Mouse (Mus musculus): Measurements from ENCODE around the gene Atp5b. TPM values are rescaled to one million over a fixed set of nuclear protein-coding genes. Genes with fewer than 3 reads are reported as not detected.
"Not testable (repeated sequence)": the region's sequence is repeated elsewhere in the genome, so short reads cannot be mapped to it uniquely, and the experiment has no call there.

The Atp5b gene
- polyA plus RNA-seq, 1 experiment from 2014 or later, result 2,052 TPM

DNA sequence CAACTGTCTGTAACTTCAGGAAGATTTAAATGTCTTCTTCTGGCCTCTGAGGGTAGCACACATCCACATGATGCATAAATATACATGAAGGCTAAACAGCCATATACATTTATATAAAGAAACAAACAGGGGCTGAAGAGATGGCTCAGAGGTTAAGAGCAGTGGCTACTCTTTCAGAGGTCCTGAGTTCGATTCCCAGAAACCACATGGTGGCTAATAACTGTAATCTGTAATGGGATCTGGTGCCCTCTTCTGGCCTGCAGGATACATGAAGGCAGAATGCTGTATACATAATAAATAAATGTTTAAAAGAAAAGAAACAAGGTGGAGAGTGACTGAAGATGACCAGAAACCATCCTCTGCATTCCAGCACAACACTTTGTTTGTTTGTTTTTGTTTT lies 2.6 kb upstream of the Atp5b start:
- Histone ChIP-seq H3K4me3 (ENCODE audit: low read depth, low read length) (no peak overlapping the region), H3K27ac (ENCODE audit: low read length) (no peak overlapping the region), H3K4me1 (ENCODE audit: control insufficient read depth, insufficient read depth, low read length) (peaks cover 7% of the 10 kb centered on the region; the same call in 1 of the 2 replicates), H3K9me3 (ENCODE audit: control insufficient read depth, low read depth, low read length) (no peaks in the 10 kb centered on the region), H3K27me3 (ENCODE audit: control insufficient read depth, insufficient read depth, low read length) (no peaks in the 10 kb centered on the region), H3K36me3 (ENCODE audit: control insufficient read depth, insufficient read depth, low read length) (peaks cover 21% of the 10 kb centered on the region), H3K4me2 (replicated peaks; ENCODE audit: low read depth, low read length) (no peak overlapping the region), H3K9ac (replicated peaks; ENCODE audit: low read depth, low read length) (no peak overlapping the region)
- ATAC-seq (ENCODE audit: insufficient number of reproducible peaks, insufficient read depth, low FRiP score, low read depth), result no peak
- WGBS, result 88% methylated on average over 1 of the region's 1 CpGs

GRCm38 (mm10) chr10:128081807-128082476 lies 1.1 kb upstream of the Atp5b start:
- Histone ChIP-seq H3K9me3 (ENCODE audit: control insufficient read depth, low read depth, low read length) (no peaks in the 10 kb centered on the region), H3K9ac (replicated peaks; ENCODE audit: low read depth, low read length) (peak overlapping the region; percentile 34; the same call in 1 of the 2 replicates), H3K4me3 (ENCODE audit: low read depth, low read length) (peak overlapping the region; percentile 82), H3K36me3 (ENCODE audit: control insufficient read depth, insufficient read depth, low read length) (peaks cover 33% of the 10 kb centered on the region), H3K4me2 (replicated peaks; ENCODE audit: low read depth, low read length) (peak overlapping the region; percentile 56), H3K27ac (ENCODE audit: low read length) (no peak overlapping the region), H3K27me3 (ENCODE audit: control insufficient read depth, insufficient read depth, low read length) (no peaks in the 10 kb centered on the region), H3K4me1 (ENCODE audit: control insufficient read depth, insufficient read depth, low read length) (peaks cover 7% of the 10 kb centered on the region; the same call in 1 of the 2 replicates)
- no peak for ATAC-seq (ENCODE audit: insufficient number of reproducible peaks, insufficient read depth, low FRiP score, low read depth)
- 52% methylated on average over 6 of the region's 6 CpGs for WGBS

- no peaks in the 10 kb centered on the region for H3K9me3 ChIP-seq (ENCODE audit: control insufficient read depth, low read depth, low read length)
- peak overlapping the region; percentile 56 for H3K4me2 ChIP-seq (replicated peaks; ENCODE audit: low read depth, low read length)
- 13% methylated on average over 9 of the region's 9 CpGs for WGBS
- H3K36me3 ChIP-seq (ENCODE audit: control insufficient read depth, insufficient read depth, low read length), result peaks cover 32% of the 10 kb centered on the region
- H3K27me3 ChIP-seq (ENCODE audit: control insufficient read depth, insufficient read depth, low read length), result no peaks in the 10 kb centered on the region
- peak overlapping the region; percentile 82 for H3K4me3 ChIP-seq (ENCODE audit: low read depth, low read length)
- peak overlapping the region; percentile 34 for H3K9ac ChIP-seq (replicated peaks; ENCODE audit: low read depth, low read length)
- peaks cover 7% of the 10 kb centered on the region; the same call in 1 of the 2 replicates for H3K4me1 ChIP-seq (ENCODE audit: control insufficient read depth, insufficient read depth, low read length)
- peak overlapping the region; percentile 21; the same call in 1 of the 2 replicates for H3K27ac ChIP-seq (ENCODE audit: low read length)
- ATAC-seq (ENCODE audit: insufficient number of reproducible peaks, insufficient read depth, low FRiP score, low read depth), result no peak
These were observed 630 bp upstream of the Atp5b start for GRCm38 (mm10) chr10:128082477-128082808.

- Histone ChIP-seq H3K4me1 (ENCODE audit: control insufficient read depth, insufficient read depth, low read length) (peaks cover 7% of the 10 kb centered on the region; the same call in 1 of the 2 replicates), H3K9ac (replicated peaks; ENCODE audit: low read depth, low read length) (peak overlapping the region; percentile 59), H3K27me3 (ENCODE audit: control insufficient read depth, insufficient read depth, low read length) (no peaks in the 10 kb centered on the region), H3K36me3 (ENCODE audit: control insufficient read depth, insufficient read depth, low read length) (peaks cover 44% of the 10 kb centered on the region), H3K9me3 (ENCODE audit: control insufficient read depth, low read depth, low read length) (no peaks in the 10 kb centered on the region), H3K4me2 (replicated peaks; ENCODE audit: low read depth, low read length) (peak overlapping the region; percentile 66), H3K27ac (ENCODE audit: low read length) (peak overlapping the region; percentile 34), H3K4me3 (ENCODE audit: low read depth, low read length) (peak overlapping the region; percentile 82)
- no peak for ATAC-seq (ENCODE audit: insufficient number of reproducible peaks, insufficient read depth, low FRiP score, low read depth)
- under 1% methylated on average over 22 of the region's 22 CpGs for WGBS
These were observed 615 bp downstream of the Atp5b start for GRCm38 (mm10) chr10:128083688-128084087.

GRCm38 (mm10) chr10:128084160-128084559 lies 1.1 kb downstream of the Atp5b start:
- peak overlapping the region; percentile 66 for H3K4me2 ChIP-seq (replicated peaks; ENCODE audit: low read depth, low read length)
- no peak overlapping the region for H3K27ac ChIP-seq (ENCODE audit: low read length)
- peaks cover 7% of the 10 kb centered on the region; the same call in 1 of the 2 replicates for H3K4me1 ChIP-seq (ENCODE audit: control insufficient read depth, insufficient read depth, low read length)
- H3K9ac ChIP-seq (replicated peaks; ENCODE audit: low read depth, low read length), result peak overlapping the region; percentile 59
- peaks cover 48% of the 10 kb centered on the region for H3K36me3 ChIP-seq (ENCODE audit: control insufficient read depth, insufficient read depth, low read length)
- no peak for ATAC-seq (ENCODE audit: insufficient number of reproducible peaks, insufficient read depth, low FRiP score, low read depth)
- no peaks in the 10 kb centered on the region for H3K9me3 ChIP-seq (ENCODE audit: control insufficient read depth, low read depth, low read length)
- H3K27me3 ChIP-seq (ENCODE audit: control insufficient read depth, insufficient read depth, low read length), result no peaks in the 10 kb centered on the region
- 2% methylated on average over 3 of the region's 3 CpGs for WGBS
- H3K4me3 ChIP-seq (ENCODE audit: low read depth, low read length), result peak overlapping the region; percentile 82

GRCm38 (mm10) chr10:128086391-128086790 lies 3.3 kb downstream of the Atp5b start:
- Histone ChIP-seq H3K27me3 (ENCODE audit: control insufficient read depth, insufficient read depth, low read length) (no peaks in the 10 kb centered on the region), H3K9ac (replicated peaks; ENCODE audit: low read depth, low read length) (no peak overlapping the region), H3K9me3 (ENCODE audit: control insufficient read depth, low read depth, low read length) (no peaks in the 10 kb centered on the region), H3K27ac (ENCODE audit: low read length) (no peak overlapping the region), H3K4me1 (ENCODE audit: control insufficient read depth, insufficient read depth, low read length) (peaks cover 8% of the 10 kb centered on the region), H3K4me3 (ENCODE audit: low read depth, low read length) (no peak overlapping the region), H3K36me3 (ENCODE audit: control insufficient read depth, insufficient read depth, low read length) (peaks cover 60% of the 10 kb centered on the region), H3K4me2 (replicated peaks; ENCODE audit: low read depth, low read length) (no peak overlapping the region)
- 77% methylated on average over 6 of the region's 6 CpGs for WGBS
- ATAC-seq (ENCODE audit: insufficient number of reproducible peaks, insufficient read depth, low FRiP score, low read depth), result no peak

- not testable (repeated sequence) for H3K9ac ChIP-seq (replicated peaks; ENCODE audit: low read depth, low read length); ATAC-seq (ENCODE audit: insufficient number of reproducible peaks, insufficient read depth, low FRiP score, low read depth); H3K4me3 ChIP-seq (ENCODE audit: low read depth, low read length); H3K9me3 ChIP-seq (ENCODE audit: control insufficient read depth, low read depth, low read length); H3K4me2 ChIP-seq (replicated peaks; ENCODE audit: low read depth, low read length); H3K27me3 ChIP-seq (ENCODE audit: control insufficient read depth, insufficient read depth, low read length); H3K27ac ChIP-seq (ENCODE audit: low read length)
- peaks cover 60% of the 10 kb centered on the region for H3K36me3 ChIP-seq (ENCODE audit: control insufficient read depth, insufficient read depth, low read length)
- peaks cover 15% of the 10 kb centered on the region for H3K4me1 ChIP-seq (ENCODE audit: control insufficient read depth, insufficient read depth, low read length)
- WGBS, result 73% methylated on average over 2 of the region's 2 CpGs
These were observed 4.1 kb downstream of the Atp5b start for GRCm38 (mm10) chr10:128087216-128087615.

GRCm38 (mm10) chr10:128088181-128088580 lies 5.1 kb downstream of the Atp5b start:
- H3K9me3 ChIP-seq (ENCODE audit: control insufficient read depth, low read depth, low read length), result no peaks in the 10 kb centered on the region
- 92% methylated on average over 5 of the region's 5 CpGs for WGBS
- H3K4me3 ChIP-seq (ENCODE audit: low read depth, low read length), result no peak overlapping the region
- H3K36me3 ChIP-seq (ENCODE audit: control insufficient read depth, insufficient read depth, low read length), result peaks cover 60% of the 10 kb centered on the region
- no peak overlapping the region for H3K27ac ChIP-seq (ENCODE audit: low read length)
- no peaks in the 10 kb centered on the region for H3K27me3 ChIP-seq (ENCODE audit: control insufficient read depth, insufficient read depth, low read length)
- no peak for ATAC-seq (ENCODE audit: insufficient number of reproducible peaks, insufficient read depth, low FRiP score, low read depth)
- no peak overlapping the region for H3K4me2 ChIP-seq (replicated peaks; ENCODE audit: low read depth, low read length)
- no peak overlapping the region for H3K9ac ChIP-seq (replicated peaks; ENCODE audit: low read depth, low read length)
- H3K4me1 ChIP-seq (ENCODE audit: control insufficient read depth, insufficient read depth, low read length), result peaks cover 15% of the 10 kb centered on the region

- H3K4me1 ChIP-seq (ENCODE audit: control insufficient read depth, insufficient read depth, low read length), result peaks cover 24% of the 10 kb centered on the region
- no peak for ATAC-seq (ENCODE audit: insufficient number of reproducible peaks, insufficient read depth, low FRiP score, low read depth)
- H3K4me2 ChIP-seq (replicated peaks; ENCODE audit: low read depth, low read length), result no peak overlapping the region
- peaks cover 54% of the 10 kb centered on the region for H3K36me3 ChIP-seq (ENCODE audit: control insufficient read depth, insufficient read depth, low read length)
- WGBS, result 71% methylated on average over 5 of the region's 5 CpGs
- no peaks in the 10 kb centered on the region for H3K27me3 ChIP-seq (ENCODE audit: control insufficient read depth, insufficient read depth, low read length)
- H3K4me3 ChIP-seq (ENCODE audit: low read depth, low read length), result no peak overlapping the region
- no peaks in the 10 kb centered on the region for H3K9me3 ChIP-seq (ENCODE audit: control insufficient read depth, low read depth, low read length)
- no peak overlapping the region for H3K9ac ChIP-seq (replicated peaks; ENCODE audit: low read depth, low read length)
- no peak overlapping the region for H3K27ac ChIP-seq (ENCODE audit: low read length)
These were observed 6.8 kb downstream of the Atp5b start for GRCm38 (mm10) chr10:128089842-128090241.
